Mouse (Mus musculus): ENCODE measurements around the gene A930018P22Rik.
A peak's percentile ranks its signal among the peaks of the same experiment; 100 is the strongest.
"Not testable (repeated sequence)": the region's sequence is repeated elsewhere in the genome, so short reads cannot be mapped to it uniquely, and the experiment has no call there.

The A930018P22Rik gene

DNA sequence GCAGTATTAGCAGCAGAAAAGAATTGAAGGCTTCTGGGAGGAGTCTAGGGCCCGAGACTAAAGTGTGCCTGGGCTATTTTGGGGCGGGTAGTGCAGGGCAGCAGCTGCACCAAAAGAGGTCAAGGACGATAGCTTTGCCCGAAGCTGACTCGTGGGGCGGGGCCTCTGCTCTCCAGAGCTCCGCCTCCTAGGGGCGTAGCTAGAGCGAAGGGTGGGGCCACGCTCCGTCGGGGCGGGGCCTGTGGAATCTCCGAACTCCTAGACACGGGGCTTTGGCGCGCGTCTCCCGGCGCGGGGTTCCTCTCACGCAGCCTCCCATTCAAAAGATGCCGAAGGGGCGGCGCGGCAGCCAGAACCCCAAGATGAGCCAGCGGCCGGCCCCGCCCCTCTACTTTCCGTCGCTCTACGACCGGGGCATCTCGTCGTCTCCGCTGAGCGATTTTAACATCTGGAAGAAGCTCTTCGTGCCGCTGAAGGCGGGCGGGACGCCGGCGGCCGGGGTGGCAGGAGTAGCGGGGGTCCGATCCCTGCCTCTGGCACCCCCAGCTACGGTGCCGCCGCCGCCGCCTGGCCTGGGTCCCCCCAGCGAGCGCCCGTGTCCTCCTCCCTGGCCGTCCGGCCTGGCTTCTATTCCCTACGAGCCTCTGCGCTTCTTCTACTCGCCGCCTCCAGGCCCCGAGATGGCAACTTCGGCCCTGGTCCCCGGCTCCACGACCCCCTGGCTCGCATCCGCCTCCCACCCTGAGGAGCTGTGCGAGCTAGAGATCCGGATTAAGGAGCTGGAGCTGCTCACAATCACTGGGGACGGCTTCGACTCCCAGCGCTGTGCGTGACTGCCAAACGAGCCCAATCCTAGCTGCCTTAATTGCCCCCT, at the start of gene A930018P22Rik:
A930018P22Rik (plus strand) TSS at position 265 of the 874 bp plus-strand sequence.
- DNase-seq: peak; percentile 92

DNA sequence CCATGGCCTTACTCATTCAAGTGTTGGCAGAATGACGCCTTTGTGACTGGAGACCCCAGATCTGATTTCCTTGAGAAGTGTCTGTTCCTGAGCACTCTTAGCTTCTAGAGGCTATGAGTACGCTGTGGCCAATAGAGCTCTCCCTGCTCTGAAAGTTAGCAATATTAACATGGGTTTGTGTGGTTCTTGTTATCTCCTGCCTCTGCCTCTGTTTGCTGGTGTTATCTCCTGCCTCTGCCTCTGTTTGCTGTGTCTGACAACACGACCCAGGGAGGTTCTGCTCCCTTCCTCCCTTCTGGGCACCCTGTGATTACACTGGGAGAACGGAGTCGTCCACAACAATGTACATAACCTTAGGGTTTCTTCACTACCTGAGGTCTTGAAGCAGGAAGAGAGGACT, 44.3 kb upstream of the A930018P22Rik start:
- not testable (repeated sequence) for DNase-seq

DNA sequence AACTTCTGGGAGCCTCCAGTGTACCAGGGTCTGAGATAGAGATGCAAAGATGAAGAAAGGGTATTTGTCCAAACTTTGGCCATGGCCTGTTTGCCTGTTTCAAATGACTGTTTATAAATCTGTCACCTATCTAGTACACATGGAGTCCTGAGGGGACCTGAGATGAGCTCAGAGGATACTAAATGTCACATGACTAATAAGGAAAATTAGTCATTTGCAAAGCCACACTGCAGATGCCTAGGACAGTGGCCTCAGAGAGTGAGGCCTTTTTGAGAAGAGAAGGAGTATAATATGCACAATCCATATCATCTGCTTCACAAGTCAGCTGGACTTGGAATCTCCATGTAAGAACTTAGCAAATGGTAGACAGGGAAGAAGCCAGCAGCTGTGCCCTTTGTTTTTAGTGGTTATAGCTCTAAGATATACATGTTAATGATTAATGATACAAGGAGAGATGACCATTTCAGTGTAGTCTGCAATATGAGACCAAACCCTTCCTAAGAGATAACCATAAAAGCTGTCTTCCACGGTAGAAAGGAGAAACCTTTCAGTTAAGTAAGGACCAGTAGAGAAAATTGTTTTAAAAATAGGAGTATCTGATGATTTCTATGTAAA, 41.0 kb upstream of the A930018P22Rik start:
- DNase-seq: not testable (repeated sequence)

DNA sequence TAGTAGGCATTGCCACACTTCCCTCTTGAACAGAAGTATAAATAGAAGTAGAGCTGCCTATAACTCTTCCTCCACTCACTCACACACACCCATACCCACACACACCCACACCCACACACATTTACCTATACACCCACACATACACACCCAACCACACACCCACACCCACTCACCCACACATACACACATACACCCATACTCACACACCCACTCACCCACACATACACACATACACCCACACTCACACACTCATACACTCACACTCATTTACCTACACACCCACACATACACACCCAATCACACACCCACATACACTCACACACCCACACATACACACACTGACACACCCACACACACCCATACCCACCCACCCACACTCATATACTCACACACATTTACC, 40.1 kb upstream of the A930018P22Rik start:
- no peak for DNase-seq

DNA sequence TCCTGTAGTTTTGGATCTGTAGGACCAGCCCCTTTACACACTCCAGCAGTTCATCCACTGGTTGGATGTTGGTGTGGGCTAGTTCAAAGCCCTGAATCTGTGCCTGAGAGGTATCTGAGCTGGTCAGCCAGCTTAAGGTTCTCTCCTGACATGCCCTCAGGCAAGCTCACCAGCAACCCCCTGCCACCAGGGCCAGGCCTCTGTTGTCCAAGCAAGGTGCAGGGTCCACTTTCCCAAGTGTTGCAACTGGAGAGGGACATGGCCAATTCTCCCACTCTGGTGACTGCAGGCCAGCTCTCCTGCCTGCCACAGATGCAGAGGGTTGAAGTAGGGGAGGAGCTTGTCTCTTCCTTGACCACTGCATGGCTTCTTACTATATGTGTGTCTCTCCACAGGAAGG, 38.5 kb upstream of the A930018P22Rik start:
- DNase-seq: not testable (repeated sequence)

DNA sequence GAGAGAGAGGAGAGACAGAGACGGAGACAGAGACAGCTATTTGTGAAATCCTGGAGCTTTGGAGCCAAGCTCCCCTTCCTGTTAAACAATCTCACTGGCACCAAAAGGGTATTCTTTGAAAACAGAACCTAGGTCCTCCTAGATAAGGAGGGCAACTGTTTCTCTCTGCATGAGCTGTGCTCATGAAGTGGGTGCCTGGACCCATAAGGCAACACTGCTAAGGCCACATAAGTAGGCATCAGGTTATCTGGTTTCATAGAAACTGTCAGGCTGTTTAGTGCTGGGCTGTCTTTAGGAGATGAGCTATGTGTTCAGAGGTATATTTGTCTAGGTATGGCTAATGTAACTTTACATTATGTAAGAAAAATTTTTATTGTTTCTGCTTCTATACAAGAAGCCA, 35.0 kb upstream of the A930018P22Rik start:
- not testable (repeated sequence) for DNase-seq

DNA sequence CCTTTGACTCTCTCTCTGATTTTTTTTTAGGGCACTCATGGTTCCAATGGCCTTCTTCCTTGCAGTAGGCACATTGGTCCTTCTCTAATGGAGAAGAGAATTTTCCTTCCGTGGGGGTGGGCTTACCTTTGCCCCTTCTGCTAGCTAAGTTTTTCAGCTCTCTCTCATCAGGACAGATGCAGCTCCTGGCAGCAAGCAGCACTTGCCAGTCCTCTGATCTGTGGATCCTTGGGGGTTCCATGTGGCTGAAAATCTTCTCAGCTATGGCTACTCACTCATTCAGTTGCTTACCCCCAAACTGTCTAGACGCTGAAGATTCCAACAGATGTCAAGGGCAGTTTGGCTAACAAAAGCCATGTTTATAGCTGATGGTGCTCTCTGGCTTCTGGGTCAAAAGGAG, 29.3 kb upstream of the A930018P22Rik start:
- no peak for DNase-seq

DNA sequence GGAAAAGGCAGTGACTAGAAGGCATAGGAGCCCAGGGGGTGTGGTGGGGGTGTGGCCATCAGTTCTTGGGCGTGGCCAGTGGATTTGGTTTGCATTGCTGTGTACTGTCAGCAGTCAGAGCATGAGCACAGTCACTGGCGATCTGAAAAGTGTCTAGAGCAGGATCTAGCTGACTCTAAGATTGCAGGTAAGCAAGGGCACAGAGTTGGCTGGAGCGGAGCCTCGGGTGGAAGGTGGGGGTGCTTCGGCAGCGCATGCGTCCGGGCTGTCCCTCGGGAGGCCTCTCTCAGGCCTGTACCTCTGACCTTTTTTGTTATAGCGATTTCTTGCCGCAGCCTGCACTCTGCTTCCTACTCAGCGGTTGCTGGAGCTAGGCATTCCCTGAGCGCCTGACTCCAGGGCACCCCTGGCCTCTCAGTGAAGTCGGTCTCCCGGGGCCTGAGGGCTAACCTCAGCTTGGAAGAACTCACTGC, 26.8 kb upstream of the A930018P22Rik start, which contains the start of gene Cd59a:
Cd59a (plus strand) TSS at position 61 of the 473 bp plus-strand sequence.
- DNase-seq: peak; percentile 80

DNA sequence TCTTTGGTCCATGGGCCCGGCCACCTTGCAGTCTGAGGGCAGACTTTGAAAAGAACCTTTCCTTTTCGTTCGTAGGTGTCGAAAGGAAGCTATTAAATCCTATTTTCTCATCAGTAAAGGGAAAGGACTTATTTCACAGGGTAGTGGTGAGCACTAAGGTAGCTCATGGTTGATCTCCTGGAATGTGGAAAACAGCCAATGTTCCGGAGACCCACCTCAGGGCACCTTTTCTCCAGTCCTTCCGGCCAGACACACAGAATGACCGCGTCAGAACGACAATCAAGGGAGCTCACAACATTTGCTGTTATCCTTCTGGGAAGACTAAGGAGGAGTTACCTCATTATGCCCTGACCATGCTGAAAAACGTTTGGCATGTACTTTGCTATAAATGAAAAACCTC, 26.3 kb upstream of the A930018P22Rik start:
- DNase-seq: no peak

DNA sequence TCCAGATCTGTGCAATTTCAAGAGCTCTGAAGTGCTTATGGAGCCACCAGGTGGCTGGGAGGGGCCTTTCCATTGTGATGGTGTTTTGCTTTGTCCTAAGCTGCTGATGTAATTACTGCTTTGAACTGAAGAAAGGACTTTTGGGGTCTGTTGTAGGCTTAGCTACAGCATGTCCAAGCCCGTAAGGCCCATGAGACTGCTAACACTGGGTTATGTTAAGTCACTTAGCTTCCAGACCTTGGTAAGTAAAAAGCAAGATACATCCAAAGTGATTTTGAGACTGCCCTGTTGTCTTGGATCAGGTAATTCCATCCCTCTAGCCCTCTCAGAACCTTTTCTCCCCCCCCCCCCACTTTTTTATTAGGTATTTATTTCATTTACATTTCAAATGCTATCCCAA, 25.8 kb upstream of the A930018P22Rik start:
- DNase-seq: not testable (repeated sequence)

DNA sequence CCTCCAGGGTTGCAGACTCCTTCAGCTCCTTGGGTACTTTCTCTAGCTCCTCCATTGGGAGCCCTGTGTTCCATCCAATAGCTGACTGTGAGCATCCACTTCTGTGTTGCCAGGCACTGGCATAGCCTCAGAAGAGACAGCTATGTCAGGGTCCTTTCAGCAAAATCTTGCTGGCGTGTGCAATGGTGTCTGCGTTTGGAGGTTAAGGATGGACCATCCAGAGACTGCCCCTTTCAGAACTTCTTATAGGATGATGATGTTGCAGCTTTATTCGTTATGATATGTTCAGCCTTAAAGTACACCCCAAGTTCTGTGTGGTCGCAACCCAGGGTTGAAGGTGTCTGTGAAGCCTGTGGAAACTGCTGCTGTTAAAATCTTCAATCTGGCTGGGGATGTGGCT, 25.2 kb upstream of the A930018P22Rik start:
- DNase-seq: not testable (repeated sequence)

DNA sequence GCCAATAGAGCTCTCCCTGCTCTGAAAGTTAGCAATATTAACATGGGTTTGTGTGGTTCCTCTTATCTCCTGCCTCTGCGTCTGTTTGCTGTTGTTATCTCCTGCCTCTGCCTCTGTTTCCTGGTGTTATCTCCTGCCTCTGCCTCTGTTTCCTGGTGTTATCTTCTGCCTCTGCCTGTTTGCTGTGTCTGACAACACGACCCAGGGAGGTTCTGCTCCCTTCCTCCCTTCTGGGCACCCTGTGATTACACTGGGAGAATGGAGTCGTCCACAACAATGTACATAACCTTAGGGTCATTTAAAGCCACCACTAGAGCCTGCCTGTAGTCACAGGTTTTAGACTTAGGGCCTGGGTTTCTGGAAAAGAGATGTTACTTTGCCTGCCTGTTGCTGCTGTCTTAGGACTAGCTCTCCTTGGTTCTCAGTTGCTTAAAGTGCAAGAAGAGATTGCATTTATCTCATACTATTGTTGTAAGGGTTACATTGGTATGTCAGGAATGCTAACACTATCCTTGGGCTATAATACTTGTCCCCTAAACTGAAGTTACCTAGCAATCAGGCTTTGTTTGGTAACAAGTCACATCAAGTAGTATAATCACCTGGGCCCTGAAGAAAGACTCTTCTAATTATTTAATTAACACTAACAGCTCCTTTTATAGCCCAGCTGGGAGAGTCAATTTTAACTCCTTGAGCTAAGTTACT, 23.9 kb upstream of the A930018P22Rik start:
- no peak for DNase-seq

DNA sequence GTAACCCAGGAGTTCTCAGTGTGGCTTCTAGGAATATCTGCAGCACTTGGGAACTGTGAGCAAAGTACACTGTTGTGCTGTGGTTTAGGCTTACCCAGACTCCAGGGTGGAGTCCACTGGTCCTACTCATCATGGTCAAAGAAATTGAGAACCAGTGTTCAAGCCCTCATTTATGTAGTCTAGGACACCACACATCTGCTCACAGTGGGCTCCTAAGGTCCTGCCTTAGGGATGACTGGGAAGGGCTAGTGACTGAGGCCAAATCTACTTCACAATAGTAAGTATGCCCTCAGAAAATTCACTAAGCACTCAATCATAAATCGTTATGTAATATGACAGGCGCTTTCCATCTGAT, 23.4 kb upstream of the A930018P22Rik start:
- DNase-seq: no peak

DNA sequence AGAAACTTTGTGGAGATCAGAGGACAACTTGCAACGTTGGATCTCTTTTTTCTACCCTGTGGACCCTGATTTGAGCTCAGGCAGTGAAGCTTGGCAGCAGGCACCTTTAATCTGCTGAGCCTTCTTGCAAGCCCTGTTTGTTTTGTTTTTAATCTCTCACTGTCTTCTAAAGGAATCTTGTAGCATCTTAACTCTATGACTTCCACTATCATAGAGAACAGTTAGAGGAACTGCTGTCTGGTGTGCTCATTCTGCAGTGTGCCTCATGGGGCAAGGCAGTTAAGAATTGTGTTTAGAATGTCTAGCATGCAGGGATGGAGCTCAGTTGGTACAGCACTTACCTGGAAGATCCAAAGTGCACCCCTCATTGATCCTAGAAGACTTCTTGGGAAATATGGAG, 22.6 kb upstream of the A930018P22Rik start:
- DNase-seq: no peak

DNA sequence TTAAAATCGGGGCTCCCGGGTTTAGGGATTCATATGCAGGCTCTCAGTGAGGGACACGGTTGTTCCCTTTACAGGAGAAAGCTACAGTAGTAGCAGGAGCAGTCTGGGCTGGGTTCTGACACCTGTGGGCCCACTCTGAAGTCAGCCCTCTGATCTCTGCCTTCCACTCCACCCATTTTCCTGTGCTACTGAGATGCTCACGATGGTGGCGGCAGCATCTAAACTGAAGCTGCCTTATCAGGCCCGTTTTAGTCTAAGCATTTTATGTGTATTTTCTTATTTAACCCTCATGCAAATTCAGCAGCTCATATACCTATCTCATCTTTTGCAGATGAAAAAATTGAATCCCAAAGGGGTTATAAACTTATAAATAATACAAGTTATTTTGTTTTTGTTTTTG, 17.8 kb upstream of the A930018P22Rik start:
- no peak for DNase-seq

DNA sequence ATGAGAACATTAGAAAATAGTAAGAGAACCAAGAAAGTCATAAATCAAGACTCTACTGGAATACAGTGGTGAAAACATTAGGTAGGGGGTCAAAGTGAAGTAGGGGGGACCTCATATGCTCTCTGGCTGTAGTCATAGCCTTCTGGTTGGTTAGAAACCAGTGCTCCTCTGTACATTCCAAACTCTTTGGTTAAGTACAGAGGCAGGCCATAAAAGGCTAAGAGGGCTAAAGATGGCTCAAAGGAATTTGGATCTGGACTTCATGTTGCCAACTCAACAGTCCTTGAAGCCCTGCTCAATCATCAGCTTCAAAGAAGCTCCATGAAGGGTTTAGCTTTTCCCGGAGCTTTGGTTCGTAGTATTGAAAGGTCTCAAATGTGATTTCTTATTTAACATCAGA, 13.5 kb upstream of the A930018P22Rik start:
- not testable (repeated sequence) for DNase-seq

DNA sequence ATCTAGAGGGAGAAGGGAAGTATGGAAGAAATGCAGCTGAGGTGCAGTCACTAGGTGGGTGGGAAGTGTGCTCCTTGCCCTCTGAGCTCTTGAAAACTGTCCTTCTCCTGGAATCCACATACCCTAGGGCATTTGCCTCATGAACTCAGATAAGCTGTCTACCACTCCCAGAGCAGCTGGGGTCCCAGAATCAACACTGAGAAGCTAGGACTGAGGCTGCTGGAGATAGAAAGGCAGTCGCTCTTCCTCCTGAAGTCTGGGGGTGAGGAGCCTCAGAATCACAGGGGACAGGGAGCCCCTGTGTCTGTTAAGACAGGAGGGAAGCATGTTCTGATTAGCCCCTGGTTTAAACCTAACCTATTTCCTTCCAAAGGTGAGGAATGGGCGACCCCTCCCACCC, 13.0 kb upstream of the A930018P22Rik start:
- DNase-seq: no peak

DNA sequence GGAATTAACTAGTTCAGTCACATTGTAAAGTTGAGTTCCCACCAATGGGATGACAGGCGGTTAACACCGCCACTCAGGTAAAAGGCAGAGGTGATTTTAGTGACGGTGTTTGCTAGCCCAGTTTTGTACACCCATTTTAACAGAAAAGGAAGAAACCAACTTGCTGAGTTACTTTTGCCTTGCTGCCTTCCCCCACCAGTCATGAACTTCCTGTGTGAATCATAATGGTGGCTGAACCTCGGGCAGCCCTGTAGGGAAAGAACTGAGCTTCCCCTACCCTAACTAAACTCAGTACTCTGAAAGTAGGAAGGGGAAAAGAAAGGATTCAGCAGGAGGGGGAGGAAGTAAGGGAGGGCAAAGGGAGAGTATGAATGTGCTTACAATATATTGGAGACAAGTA, 12.5 kb upstream of the A930018P22Rik start:
- DNase-seq: no peak

DNA sequence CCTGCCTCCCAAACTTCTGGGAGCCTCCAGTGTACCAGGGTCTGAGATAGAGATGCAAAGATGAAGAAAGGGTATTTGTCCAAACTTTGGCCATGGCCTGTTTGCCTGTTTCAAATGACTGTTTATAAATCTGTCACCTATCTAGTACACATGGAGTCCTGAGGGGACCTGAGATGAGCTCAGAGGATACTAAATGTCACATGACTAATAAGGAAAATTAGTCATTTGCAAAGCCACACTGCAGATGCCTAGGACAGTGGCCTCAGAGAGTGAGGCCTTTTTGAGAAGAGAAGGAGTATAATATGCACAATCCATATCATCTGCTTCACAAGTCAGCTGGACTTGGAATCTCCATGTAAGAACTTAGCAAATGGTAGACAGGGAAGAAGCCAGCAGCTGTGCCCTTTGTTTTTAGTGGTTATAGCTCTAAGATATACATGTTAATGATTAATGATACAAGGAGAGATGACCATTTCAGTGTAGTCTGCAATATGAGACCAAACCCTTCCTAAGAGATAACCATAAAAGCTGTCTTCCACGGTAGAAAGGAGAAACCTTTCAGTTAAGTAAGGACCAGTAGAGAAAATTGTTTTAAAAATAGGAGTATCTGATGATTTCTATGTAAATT, 11.3 kb upstream of the A930018P22Rik start:
- not testable (repeated sequence) for DNase-seq

DNA sequence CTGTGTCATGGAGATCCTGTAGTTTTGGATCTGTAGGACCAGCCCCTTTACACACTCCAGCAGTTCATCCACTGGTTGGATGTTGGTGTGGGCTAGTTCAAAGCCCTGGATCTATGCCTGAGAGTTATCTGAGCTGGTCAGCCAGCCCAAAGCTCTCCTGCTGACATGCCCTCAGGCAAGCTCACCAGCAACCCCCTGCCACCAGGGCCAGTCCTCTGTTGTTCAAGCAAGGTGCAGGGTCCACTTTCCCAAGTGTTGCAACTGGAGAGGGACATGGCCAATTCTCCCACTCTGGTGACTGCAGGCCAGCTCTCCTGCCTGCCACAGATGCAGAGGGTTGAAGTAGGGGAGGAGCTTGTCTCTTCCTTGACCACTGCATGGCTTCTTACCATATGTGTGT, 9.0 kb upstream of the A930018P22Rik start:
- DNase-seq: not testable (repeated sequence)

DNA sequence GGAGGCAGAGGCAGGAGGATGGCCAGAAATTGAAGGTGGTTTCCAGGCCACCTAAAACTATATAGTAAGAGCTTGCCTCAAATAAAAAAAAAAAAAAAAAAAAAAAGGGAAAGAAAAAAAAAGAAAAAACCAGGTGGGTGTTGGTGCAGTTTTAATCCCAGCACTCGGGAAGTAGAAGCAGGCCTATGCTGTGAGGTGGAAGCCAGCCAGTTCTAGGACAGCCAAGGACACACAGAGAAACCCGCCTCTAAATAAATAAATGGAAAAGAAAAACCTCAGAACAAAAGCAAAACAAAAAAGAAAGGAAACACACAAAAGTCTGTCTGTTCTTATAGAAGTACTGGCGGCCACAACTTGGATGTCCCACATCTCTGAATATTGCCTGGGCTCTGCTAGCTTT, 7.7 kb upstream of the A930018P22Rik start:
- DNase-seq: no peak

DNA sequence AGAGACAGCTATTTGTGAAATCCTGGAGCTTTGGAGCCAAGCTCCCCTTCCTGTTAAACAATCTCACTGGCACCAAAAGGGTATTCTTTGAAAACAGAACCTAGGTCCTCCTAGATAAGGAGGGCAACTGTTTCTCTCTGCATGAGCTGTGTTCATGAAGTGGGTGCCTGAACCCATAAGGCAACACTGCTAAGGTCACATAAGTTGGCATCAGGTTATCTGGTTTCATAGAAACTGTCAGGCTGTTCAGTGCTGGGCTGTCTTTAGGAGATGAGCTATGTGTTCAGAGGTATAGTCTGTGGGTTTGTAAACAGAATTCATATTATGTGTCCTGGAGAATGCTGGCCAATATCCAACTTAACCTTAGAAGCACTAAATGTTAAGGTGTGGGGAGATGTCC, 5.4 kb upstream of the A930018P22Rik start:
- DNase-seq: not testable (repeated sequence)

DNA sequence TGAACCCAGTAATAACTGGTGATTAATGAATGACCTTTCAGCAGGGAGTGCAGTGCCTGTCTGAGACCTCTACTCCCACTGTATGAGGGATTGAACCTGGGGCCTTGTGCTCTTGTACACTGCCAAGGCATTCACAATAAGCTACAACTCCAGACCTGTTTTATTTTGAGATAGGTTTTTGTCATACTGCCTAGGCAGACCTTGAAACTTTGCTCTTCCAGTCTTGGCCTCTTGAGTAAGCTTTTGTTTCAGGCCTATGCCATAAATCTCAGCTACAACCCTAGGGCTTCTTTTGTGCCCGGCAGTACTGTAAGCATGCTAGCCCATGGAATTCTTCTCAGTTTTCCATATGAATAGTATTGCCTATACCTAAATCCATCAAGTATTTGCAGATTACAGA, 3.5 kb upstream of the A930018P22Rik start:
- DNase-seq: no peak

Data from cerebellum, adult 9-10 months (tissue).